Mouse (Mus musculus) neural tube, embryonic 15.5 days (tissue): ENCODE measurements around the gene Iqgap3. TPM values are rescaled to one million over a fixed set of nuclear protein-coding genes. Genes with fewer than 3 reads are reported as not detected.

Source experiments
- polyA plus RNA-seq: library from polyadenylated mRNA; unstranded; fragments of >200 nt; fragmentation: Nextera tagmentation; extraction: Ambion mirVana; gene quantifications from 2 replicates; pipeline ENCODE4 v1.2.1, GENCODE M21; 2015

Iqgap3 gene
- polyA plus RNA-seq, 1 experiment from 2014 or later = 2.8 TPM

Other genes with a start within 250 kb of the Iqgap3 start
- 5.0 TPM in 1 of 2 replicates, not detected in the other for gene Sh2d2a, start 235.2 kb upstream of the Iqgap3 start, polyA plus RNA-seq
- 16.2 and 17.5 TPM in 2 replicates for gene Prcc, start 196.4 kb upstream of the Iqgap3 start, polyA plus RNA-seq
- 137 and 160 TPM in 2 replicates for gene Hdgf, start 175.7 kb upstream of the Iqgap3 start, polyA plus RNA-seq
- 51.0 and 59.5 TPM in 2 replicates for gene Mrpl24, start 162.5 kb upstream of the Iqgap3 start, polyA plus RNA-seq
- 21.6 and 31.7 TPM in 2 replicates for gene Isg20l2, start 151.7 kb upstream of the Iqgap3 start, polyA plus RNA-seq
- gene Rrnad1, start 151.3 kb upstream of the Iqgap3 start, polyA plus RNA-seq = 19.3 and 19.7 TPM in 2 replicates
- gene Crabp2, start 133.3 kb upstream of the Iqgap3 start, polyA plus RNA-seq = 81.1 and 86.0 TPM in 2 replicates
- 22.5 and 22.8 TPM in 2 replicates for gene Nes, start 110.9 kb upstream of the Iqgap3 start, polyA plus RNA-seq
- 127 and 139 TPM in 2 replicates for gene Bcan, start 81.7 kb upstream of the Iqgap3 start, polyA plus RNA-seq
- gene Hapln2, start 54.4 kb upstream of the Iqgap3 start, polyA plus RNA-seq = 0.34 and 0.90 TPM in 2 replicates
- 36.6 and 42.6 TPM in 2 replicates for gene Gpatch4, start 38.9 kb upstream of the Iqgap3 start, polyA plus RNA-seq
- gene Naxe, start 23.5 kb upstream of the Iqgap3 start, polyA plus RNA-seq = 155 and 159 TPM in 2 replicates
- gene Ttc24, start 3.7 kb upstream of the Iqgap3 start, polyA plus RNA-seq = 0.38 TPM in 1 of 2 replicates, not detected in the other
- 14.3 and 20.3 TPM in 2 replicates for gene Mef2d, start 60.4 kb downstream of the Iqgap3 start, polyA plus RNA-seq
- 0.78 and 0.83 TPM in 2 replicates for gene Rhbg, start 172.7 kb downstream of the Iqgap3 start, polyA plus RNA-seq
- gene Gm38392, start 205.2 kb downstream of the Iqgap3 start, polyA plus RNA-seq = 0.26 TPM in 1 of 2 replicates, not detected in the other
- gene Tsacc, start 215.0 kb downstream of the Iqgap3 start, polyA plus RNA-seq = 9.5 and 12.4 TPM in 2 replicates
- 426 and 468 TPM in 2 replicates for gene Cct3, start 215.1 kb downstream of the Iqgap3 start, polyA plus RNA-seq
- 102 and 129 TPM in 2 replicates for gene Glmp, start 243.1 kb downstream of the Iqgap3 start, polyA plus RNA-seq